Mouse (Mus musculus): ENCODE data around the gene Rpl35. TPM values are rescaled to one million over a fixed set of nuclear protein-coding genes. Genes with fewer than 3 reads are reported as not detected.

Gene Rpl35
- polyA plus RNA-seq (2021; fragmentation: Nextera tagmentation), result 2,004 and 2,053 TPM in 2 replicates
- long read RNA-seq, experiment 1, transcript Rpl35-203 (3 exons, 541 nt), result minor isoform, 7 of 989 reads
- long read RNA-seq, experiment 1, transcript Rpl35-201 (4 exons, 946 nt), result major isoform, 981 of 989 reads
- long read RNA-seq, experiment 1, partial matches to known transcripts, result 0 of 989 reads
- long read RNA-seq, experiment 1, other reads (novel, unspliced or antisense), result 1 of 989 reads
- long read RNA-seq, experiment 2, transcript Rpl35-201 (4 exons, 946 nt), result major isoform, 53 of 59 reads
- long read RNA-seq, experiment 2, partial matches to known transcripts, result 3 of 59 reads
- long read RNA-seq, experiment 2, other reads (novel, unspliced or antisense), result 3 of 59 reads

GRCm38 (mm10) chr2:39005574-39006079 lies at the start of gene Rpl35:
TSS of gene Rpl35 (minus strand) at chr2:39005624.

GRCm38 (mm10) chr2:39004880-39005435 lies 466 bp downstream of the Rpl35 start, which contains the start of gene Arpc5l:
TSS of gene Arpc5l (plus strand) at chr2:39005348.

GRCm38 (mm10) chr2:38997386-38998374 lies 7.7 kb downstream of the Rpl35 start, which contains the start of gene Wdr38:
TSS of gene Wdr38 (plus strand) at chr2:38997476.

Other genes starting within 250 kb of the Rpl35 start
- gene Nr6a1, start 77.9 kb downstream of the Rpl35 start, polyA plus RNA-seq (2021; fragmentation: Nextera tagmentation), result 0.36 and 0.39 TPM in 2 replicates
- 0.54 and 1.1 TPM in 2 replicates for gene Olfml2a, start 73.6 kb downstream of the Rpl35 start, polyA plus RNA-seq (2021; fragmentation: Nextera tagmentation)
- gene Wdr38, start 8.1 kb downstream of the Rpl35 start, polyA plus RNA-seq (2021; fragmentation: Nextera tagmentation), result 0.53 and 0.55 TPM in 2 replicates
- gene Arpc5l, start 276 bp downstream of the Rpl35 start, polyA plus RNA-seq (2021; fragmentation: Nextera tagmentation), result 263 and 274 TPM in 2 replicates
- gene Golga1, start 59.9 kb upstream of the Rpl35 start, polyA plus RNA-seq (2021; fragmentation: Nextera tagmentation), result 7.6 and 9.8 TPM in 2 replicates
- 9.7 and 11.1 TPM in 2 replicates for gene Scai, start 185.1 kb upstream of the Rpl35 start, polyA plus RNA-seq (2021; fragmentation: Nextera tagmentation)
- gene Ppp6c, start 220.8 kb upstream of the Rpl35 start, polyA plus RNA-seq (2021; fragmentation: Nextera tagmentation), result 52.7 and 66.9 TPM in 2 replicates

Measured in layer of hippocampus, adult 6 months (tissue).